Mouse (Mus musculus) ovary, postnatal 10 days (tissue): Measurements from ENCODE around the gene Itgb7.
"Not testable (repeated sequence)": the region's sequence is repeated elsewhere in the genome, so short reads cannot be mapped to it uniquely, and the experiment has no call there.

Source experiments
- DNase-seq: peaks from one replicate; pipeline ENCODE4 v3.0.0; 2022; ENCODE audit warnings: low spot score

Gene Itgb7

GRCm38 (mm10) chr15:102225619-102226018, 6.1 kb downstream of the Itgb7 start:
- DNase-seq = not testable (repeated sequence)

- DNase-seq = no peak
Observed at GRCm38 (mm10) chr15:102224992-102225617, 6.6 kb downstream of the Itgb7 start.

GRCm38 (mm10) chr15:102224186-102224991, 7.4 kb downstream of the Itgb7 start:
- no peak for DNase-seq

- no peak for DNase-seq
Observed at GRCm38 (mm10) chr15:102222386-102222785, 9.4 kb downstream of the Itgb7 start.

- no peak for DNase-seq
Observed at GRCm38 (mm10) chr15:102217325-102217724, 14.4 kb downstream of the Itgb7 start.

- no peak for DNase-seq
Observed at GRCm38 (mm10) chr15:102216459-102217228, 15.1 kb downstream of the Itgb7 start.

- no peak for DNase-seq
Observed at GRCm38 (mm10) chr15:102215624-102216023, 16.1 kb downstream of the Itgb7 start.

GRCm38 (mm10) chr15:102214132-102214531, 17.6 kb downstream of the Itgb7 start:
- no peak for DNase-seq

- DNase-seq = no peak
Observed at GRCm38 (mm10) chr15:102211895-102212294, 19.8 kb downstream of the Itgb7 start.

GRCm38 (mm10) chr15:102210816-102211215, 20.9 kb downstream of the Itgb7 start:
- DNase-seq = no peak

- no peak for DNase-seq
Observed at GRCm38 (mm10) chr15:102209114-102209513, 22.6 kb downstream of the Itgb7 start.

- no peak for DNase-seq
Observed at GRCm38 (mm10) chr15:102208092-102208561, 23.6 kb downstream of the Itgb7 start.

GRCm38 (mm10) chr15:102207351-102207750, 24.4 kb downstream of the Itgb7 start:
- DNase-seq = no peak

- DNase-seq = no peak
Observed at GRCm38 (mm10) chr15:102205779-102206178, 26.0 kb downstream of the Itgb7 start.

- DNase-seq = no peak
Observed at GRCm38 (mm10) chr15:102204674-102205505, 26.9 kb downstream of the Itgb7 start, which contains the start of gene Csad. TSS of gene Csad (minus strand) at chr15:102204724.

- DNase-seq = peak; percentile 33
Observed at GRCm38 (mm10) chr15:102203835-102204381, 27.8 kb downstream of the Itgb7 start.

GRCm38 (mm10) chr15:102202971-102203834, 28.5 kb downstream of the Itgb7 start, which contains the start of gene Zfp740:
TSS of gene Zfp740 (plus strand) at chr15:102203249.
- DNase-seq = peak; percentile 85

- DNase-seq = no peak
Observed at GRCm38 (mm10) chr15:102198841-102199240, 32.9 kb downstream of the Itgb7 start.

GRCm38 (mm10) chr15:102195373-102195772, 36.4 kb downstream of the Itgb7 start:
- no peak for DNase-seq

GRCm38 (mm10) chr15:102194439-102194838, 37.3 kb downstream of the Itgb7 start:
- no peak for DNase-seq
